Mouse (Mus musculus): ENCODE results near the gene Vdr. TPM values are rescaled to one million over a fixed set of nuclear protein-coding genes. Genes with fewer than 3 reads are reported as not detected.

Vdr gene
- total and polyA plus RNA-seq, 2 experiments from 2014 or later, result 0.12 to 0.27 TPM

GRCm38 (mm10) chr15:97864361-97865045 is 45.9 kb downstream of the Vdr start:
- Histone ChIP-seq H3K4me2 (ENCODE audit: low read depth, low read length, poor library complexity, severe bottlenecking) (no peak overlapping the region), H3K4me3 (ENCODE audit: low read depth, low read length) (no peak overlapping the region), H3K36me3 (ENCODE audit: insufficient read depth, low read length) (no peaks in the 10 kb centered on the region), H3K27ac (ENCODE audit: low read depth, low read length) (no peak overlapping the region), H3K9me3 (ENCODE audit: low read length) (no peaks in the 10 kb centered on the region), H3K9ac (replicated peaks; ENCODE audit: low read length, poor library complexity, severe bottlenecking) (no peak overlapping the region), H3K4me1 (ENCODE audit: insufficient read depth, low read length) (no peaks in the 10 kb centered on the region), H3K27me3 (ENCODE audit: insufficient read depth, low read length) (no peaks in the 10 kb centered on the region)
- 80% methylated on average over 8 of the region's 8 CpGs for WGBS
- no peak for DNase-seq (ENCODE audit: low spot score)
- no peak for TF ChIP-seq CTCF (IDR thresholded peaks at IDR 0.05)
- no peak for ATAC-seq (ENCODE audit: low FRiP score)

- no peaks in the 10 kb centered on the region for H3K27me3 ChIP-seq (ENCODE audit: insufficient read depth, low read length)
- H3K27ac ChIP-seq (ENCODE audit: low read depth, low read length), result no peak overlapping the region
- ATAC-seq (ENCODE audit: low FRiP score), result no peak
- H3K4me1 ChIP-seq (ENCODE audit: insufficient read depth, low read length), result no peaks in the 10 kb centered on the region
- no peak overlapping the region for H3K4me3 ChIP-seq (ENCODE audit: low read depth, low read length)
- no peak overlapping the region for H3K4me2 ChIP-seq (ENCODE audit: low read depth, low read length, poor library complexity, severe bottlenecking)
- no peak for TF ChIP-seq CTCF (IDR thresholded peaks at IDR 0.05)
- H3K9me3 ChIP-seq (ENCODE audit: low read length), result no peaks in the 10 kb centered on the region
- WGBS, result 64% methylated on average over 17 of the region's 18 CpGs
- no peaks in the 10 kb centered on the region for H3K36me3 ChIP-seq (ENCODE audit: insufficient read depth, low read length)
- DNase-seq (ENCODE audit: low spot score), result no peak
- H3K9ac ChIP-seq (replicated peaks; ENCODE audit: low read length, poor library complexity, severe bottlenecking), result no peak overlapping the region
Observed at GRCm38 (mm10) chr15:97863494-97863881, 46.9 kb downstream of the Vdr start.

GRCm38 (mm10) chr15:97862881-97863493 is 47.4 kb downstream of the Vdr start:
- Histone ChIP-seq H3K4me2 (ENCODE audit: low read depth, low read length, poor library complexity, severe bottlenecking) (no peak overlapping the region), H3K27ac (ENCODE audit: low read depth, low read length) (no peak overlapping the region), H3K9me3 (ENCODE audit: low read length) (no peaks in the 10 kb centered on the region), H3K9ac (replicated peaks; ENCODE audit: low read length, poor library complexity, severe bottlenecking) (no peak overlapping the region), H3K4me3 (ENCODE audit: low read depth, low read length) (no peak overlapping the region), H3K4me1 (ENCODE audit: insufficient read depth, low read length) (no peaks in the 10 kb centered on the region), H3K36me3 (ENCODE audit: insufficient read depth, low read length) (no peaks in the 10 kb centered on the region), H3K27me3 (ENCODE audit: insufficient read depth, low read length) (no peaks in the 10 kb centered on the region)
- TF ChIP-seq CTCF (IDR thresholded peaks at IDR 0.05), result no peak
- 24% methylated on average over 14 of the region's 14 CpGs for WGBS
- ATAC-seq (ENCODE audit: low FRiP score) (no peak), DNase-seq (ENCODE audit: low spot score) (no peak)

- no peak for TF ChIP-seq CTCF (IDR thresholded peaks at IDR 0.05)
- no peaks in the 10 kb centered on the region for H3K27me3 ChIP-seq (ENCODE audit: insufficient read depth, low read length)
- H3K4me3 ChIP-seq (ENCODE audit: low read depth, low read length), result no peak overlapping the region
- DNase-seq (ENCODE audit: low spot score) (no peak), ATAC-seq (ENCODE audit: low FRiP score) (no peak)
- no peak overlapping the region for H3K9ac ChIP-seq (replicated peaks; ENCODE audit: low read length, poor library complexity, severe bottlenecking)
- H3K4me2 ChIP-seq (ENCODE audit: low read depth, low read length, poor library complexity, severe bottlenecking), result no peak overlapping the region
- no peaks in the 10 kb centered on the region for H3K36me3 ChIP-seq (ENCODE audit: insufficient read depth, low read length)
- 82% methylated on average over 3 of the region's 3 CpGs for WGBS
- no peaks in the 10 kb centered on the region for H3K4me1 ChIP-seq (ENCODE audit: insufficient read depth, low read length)
- no peak overlapping the region for H3K27ac ChIP-seq (ENCODE audit: low read depth, low read length)
- no peaks in the 10 kb centered on the region for H3K9me3 ChIP-seq (ENCODE audit: low read length)
Observed at GRCm38 (mm10) chr15:97860353-97860752, 50.1 kb downstream of the Vdr start.

GRCm38 (mm10) chr15:97858431-97858830 is 52.0 kb downstream of the Vdr start:
- TF ChIP-seq CTCF (IDR thresholded peaks at IDR 0.05), result no peak
- Histone ChIP-seq H3K9me3 (ENCODE audit: low read length) (no peaks in the 10 kb centered on the region), H3K27ac (ENCODE audit: low read depth, low read length) (no peak overlapping the region), H3K27me3 (ENCODE audit: insufficient read depth, low read length) (no peaks in the 10 kb centered on the region), H3K4me1 (ENCODE audit: insufficient read depth, low read length) (no peaks in the 10 kb centered on the region), H3K4me2 (ENCODE audit: low read depth, low read length, poor library complexity, severe bottlenecking) (no peak overlapping the region), H3K36me3 (ENCODE audit: insufficient read depth, low read length) (no peaks in the 10 kb centered on the region), H3K4me3 (ENCODE audit: low read depth, low read length) (no peak overlapping the region), H3K9ac (replicated peaks; ENCODE audit: low read length, poor library complexity, severe bottlenecking) (no peak overlapping the region)
- ATAC-seq (ENCODE audit: low FRiP score) (no peak), DNase-seq (ENCODE audit: low spot score) (no peak)
- WGBS, result 90% methylated on average over 4 of the region's 4 CpGs

- H3K4me3 ChIP-seq (ENCODE audit: low read depth, low read length), result no peak overlapping the region
- WGBS, result 66% methylated on average over 6 of the region's 6 CpGs
Observed at GRCm38 (mm10) chr15:97854551-97854950, 55.9 kb downstream of the Vdr start.

More at GRCm38 (mm10) chr15:97854551-97854950, 55.9 kb downstream of the Vdr start:
- ATAC-seq (ENCODE audit: low FRiP score) (no peak), DNase-seq (ENCODE audit: low spot score) (no peak)
- H3K9ac ChIP-seq (replicated peaks; ENCODE audit: low read length, poor library complexity, severe bottlenecking), result no peak overlapping the region
- no peaks in the 10 kb centered on the region for H3K27me3 ChIP-seq (ENCODE audit: insufficient read depth, low read length)
- no peaks in the 10 kb centered on the region for H3K36me3 ChIP-seq (ENCODE audit: insufficient read depth, low read length)
- H3K9me3 ChIP-seq (ENCODE audit: low read length), result no peaks in the 10 kb centered on the region
- TF ChIP-seq CTCF (IDR thresholded peaks at IDR 0.05), result no peak
- H3K4me2 ChIP-seq (ENCODE audit: low read depth, low read length, poor library complexity, severe bottlenecking), result no peak overlapping the region
- no peaks in the 10 kb centered on the region for H3K4me1 ChIP-seq (ENCODE audit: insufficient read depth, low read length)
- H3K27ac ChIP-seq (ENCODE audit: low read depth, low read length), result no peak overlapping the region

All from midbrain, postnatal 0 days (tissue).